Mouse (Mus musculus): ENCODE measurements around the gene Slc25a20. TPM values are rescaled to one million over a fixed set of nuclear protein-coding genes. Genes with fewer than 3 reads are reported as not detected.

The Slc25a20 gene
- polyA plus RNA-seq, 1 experiment from 2014 or later: 23.5 TPM

DNA sequence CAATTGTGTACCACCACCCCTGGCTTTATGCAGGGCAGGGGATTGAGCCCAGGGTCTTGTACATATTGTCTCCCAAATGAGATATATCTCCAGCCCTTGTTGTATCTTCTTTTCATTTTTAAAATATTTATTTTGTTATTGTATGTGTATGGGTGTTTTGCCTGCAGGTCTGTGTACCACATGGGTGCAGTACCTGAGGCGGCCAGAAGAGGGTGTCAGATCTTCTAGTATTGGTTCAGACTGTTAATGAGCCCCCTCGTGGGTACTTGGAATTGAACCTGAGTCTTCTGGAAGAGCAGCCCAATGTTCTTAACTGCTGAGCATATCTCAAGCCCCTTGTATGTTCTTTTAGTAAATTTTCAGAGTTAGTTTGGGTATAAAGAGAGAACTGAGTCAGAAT is 11.3 kb downstream of the Slc25a20 start:
- Histone ChIP-seq H3K36me3 (ENCODE audit: control insufficient read depth, insufficient read depth, low read length) (peaks cover 24% of the 10 kb centered on the region; the same call in 1 of the 2 replicates), H3K27me3 (replicated peaks; ENCODE audit: control insufficient read depth, insufficient read depth, low read length) (no peaks in the 10 kb centered on the region), H3K4me3 (ENCODE audit: low read depth, low read length) (no peak overlapping the region), H3K4me2 (ENCODE audit: low read length) (no peak overlapping the region), H3K27ac (ENCODE audit: low read depth, low read length) (no peak overlapping the region), H3K4me1 (ENCODE audit: control insufficient read depth, insufficient read depth, low read length) (no peaks in the 10 kb centered on the region), H3K9me3 (replicated peaks; ENCODE audit: control insufficient read depth, low read length) (0 out of 2 replicates have a peak, but pooled peaks cover 3% of the 10 kb centered on the region), H3K9ac (ENCODE audit: low read length) (no peak overlapping the region)
- no peak for ATAC-seq
- WGBS: 50% methylated on average over 2 of the region's 2 CpGs
- DNase-seq (ENCODE audit: low spot score): no peak

- Histone ChIP-seq H3K9ac (ENCODE audit: low read length) (no peak overlapping the region), H3K9me3 (replicated peaks; ENCODE audit: control insufficient read depth, low read length) (no peaks in the 10 kb centered on the region), H3K4me1 (ENCODE audit: control insufficient read depth, insufficient read depth, low read length) (no peaks in the 10 kb centered on the region), H3K36me3 (ENCODE audit: control insufficient read depth, insufficient read depth, low read length) (peaks cover 56% of the 10 kb centered on the region), H3K4me2 (ENCODE audit: low read length) (no peak overlapping the region), H3K27me3 (replicated peaks; ENCODE audit: control insufficient read depth, insufficient read depth, low read length) (no peaks in the 10 kb centered on the region), H3K27ac (ENCODE audit: low read depth, low read length) (no peak overlapping the region), H3K4me3 (ENCODE audit: low read depth, low read length) (no peak overlapping the region)
- ATAC-seq: no peak
- DNase-seq (ENCODE audit: low spot score): no peak
- WGBS: 94% methylated on average over 15 of the region's 15 CpGs
Observed at GRCm38 (mm10) chr9:108680026-108680425, 18.1 kb downstream of the Slc25a20 start.

GRCm38 (mm10) chr9:108686475-108686887 is 24.6 kb downstream of the Slc25a20 start:
- Histone ChIP-seq H3K4me1 (ENCODE audit: control insufficient read depth, insufficient read depth, low read length) (peaks cover under 1% of the 10 kb centered on the region; the same call in 1 of the 2 replicates), H3K9me3 (replicated peaks; ENCODE audit: control insufficient read depth, low read length) (no peaks in the 10 kb centered on the region), H3K4me2 (ENCODE audit: low read length) (no peak overlapping the region), H3K36me3 (ENCODE audit: control insufficient read depth, insufficient read depth, low read length) (peaks cover 31% of the 10 kb centered on the region), H3K9ac (ENCODE audit: low read length) (no peak overlapping the region), H3K27ac (ENCODE audit: low read depth, low read length) (no peak overlapping the region), H3K4me3 (ENCODE audit: low read depth, low read length) (no peak overlapping the region), H3K27me3 (replicated peaks; ENCODE audit: control insufficient read depth, insufficient read depth, low read length) (no peaks in the 10 kb centered on the region)
- DNase-seq (ENCODE audit: low spot score): peak; percentile 12
- ATAC-seq: no peak
- WGBS: 55% methylated on average over 4 of the region's 4 CpGs

DNA sequence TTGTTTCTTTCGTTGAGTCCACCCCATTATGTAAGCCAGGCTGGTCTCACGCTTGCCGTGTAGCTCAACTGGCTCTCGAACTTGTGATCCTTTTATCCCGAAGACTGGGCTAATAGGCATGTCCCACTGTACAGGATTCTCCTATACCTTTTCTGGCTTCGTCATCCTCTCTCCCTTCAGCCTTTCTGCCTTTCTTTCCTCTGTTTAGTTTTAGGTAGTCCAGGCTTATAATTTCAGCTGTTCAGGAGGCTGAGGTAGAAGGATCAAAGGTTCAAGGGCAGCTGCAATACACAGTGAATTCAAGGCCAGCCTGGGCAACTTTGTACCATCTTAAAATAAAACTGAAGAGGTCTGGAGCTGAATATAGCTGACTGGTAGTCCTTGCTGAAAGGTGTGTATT is 25.3 kb downstream of the Slc25a20 start:
- no peaks in the 10 kb centered on the region for H3K27me3 ChIP-seq (replicated peaks; ENCODE audit: control insufficient read depth, insufficient read depth, low read length)
- no peak overlapping the region for H3K4me3 ChIP-seq (ENCODE audit: low read depth, low read length)
- ATAC-seq: no peak
- no peak overlapping the region for H3K27ac ChIP-seq (ENCODE audit: low read depth, low read length)
- H3K36me3 ChIP-seq (ENCODE audit: control insufficient read depth, insufficient read depth, low read length): peaks cover 27% of the 10 kb centered on the region
- no peak for DNase-seq (ENCODE audit: low spot score)
- H3K4me2 ChIP-seq (ENCODE audit: low read length): no peak overlapping the region
- H3K9me3 ChIP-seq (replicated peaks; ENCODE audit: control insufficient read depth, low read length): no peaks in the 10 kb centered on the region
- no peak overlapping the region for H3K9ac ChIP-seq (ENCODE audit: low read length)
- peaks cover 3% of the 10 kb centered on the region; the same call in 1 of the 2 replicates for H3K4me1 ChIP-seq (ENCODE audit: control insufficient read depth, insufficient read depth, low read length)
- WGBS: 92% methylated on average over 6 of the region's 6 CpGs

GRCm38 (mm10) chr9:108687686-108688085 is 25.8 kb downstream of the Slc25a20 start:
- H3K4me3 ChIP-seq (ENCODE audit: low read depth, low read length): no peak overlapping the region
- H3K36me3 ChIP-seq (ENCODE audit: control insufficient read depth, insufficient read depth, low read length): peaks cover 22% of the 10 kb centered on the region
- no peak overlapping the region for H3K4me2 ChIP-seq (ENCODE audit: low read length)
- WGBS: 77% methylated on average over 2 of the region's 2 CpGs
- peaks cover 3% of the 10 kb centered on the region; the same call in 1 of the 2 replicates for H3K4me1 ChIP-seq (ENCODE audit: control insufficient read depth, insufficient read depth, low read length)
- H3K27ac ChIP-seq (ENCODE audit: low read depth, low read length): no peak overlapping the region
- ATAC-seq (no peak), DNase-seq (ENCODE audit: low spot score) (no peak)
- no peaks in the 10 kb centered on the region for H3K9me3 ChIP-seq (replicated peaks; ENCODE audit: control insufficient read depth, low read length)
- H3K9ac ChIP-seq (ENCODE audit: low read length): no peak overlapping the region
- H3K27me3 ChIP-seq (replicated peaks; ENCODE audit: control insufficient read depth, insufficient read depth, low read length): no peaks in the 10 kb centered on the region

- Histone ChIP-seq H3K9ac (ENCODE audit: low read length) (no peak overlapping the region), H3K27me3 (replicated peaks; ENCODE audit: control insufficient read depth, insufficient read depth, low read length) (no peaks in the 10 kb centered on the region), H3K27ac (ENCODE audit: low read depth, low read length) (no peak overlapping the region), H3K36me3 (ENCODE audit: control insufficient read depth, insufficient read depth, low read length) (peaks cover 16% of the 10 kb centered on the region), H3K4me3 (ENCODE audit: low read depth, low read length) (no peak overlapping the region), H3K9me3 (replicated peaks; ENCODE audit: control insufficient read depth, low read length) (no peaks in the 10 kb centered on the region), H3K4me1 (ENCODE audit: control insufficient read depth, insufficient read depth, low read length) (peaks cover 9% of the 10 kb centered on the region), H3K4me2 (ENCODE audit: low read length) (no peak overlapping the region)
- DNase-seq (ENCODE audit: low spot score) (no peak), ATAC-seq (no peak)
- 75% methylated on average over 9 of the region's 9 CpGs for WGBS
Observed at GRCm38 (mm10) chr9:108688451-108688850, 26.6 kb downstream of the Slc25a20 start.

DNA sequence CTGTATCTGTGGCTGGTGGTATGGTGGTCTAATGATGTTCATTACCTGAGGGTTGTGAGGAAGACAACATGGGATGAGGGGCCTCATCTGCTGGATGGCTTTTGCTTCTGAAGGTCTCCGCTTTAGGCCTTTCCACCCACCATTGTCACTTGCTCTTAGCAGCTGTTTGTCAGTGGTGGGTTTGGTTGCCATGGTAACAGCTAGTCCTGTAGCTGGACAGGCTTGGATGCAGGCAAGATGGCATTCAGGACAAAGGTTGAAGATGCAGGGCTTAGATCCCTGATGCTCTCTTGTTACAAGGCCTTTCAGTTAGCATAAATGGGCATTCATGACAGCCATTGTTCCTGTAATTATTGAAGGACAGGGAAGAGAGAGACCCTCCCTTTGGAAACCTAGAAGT is 27.2 kb downstream of the Slc25a20 start, which contains the start of gene Prkar2a:
TSS of gene Prkar2a (plus strand) at position 209 of the 400 bp plus-strand sequence.
- Histone ChIP-seq H3K36me3 (ENCODE audit: control insufficient read depth, insufficient read depth, low read length) (peaks cover 9% of the 10 kb centered on the region; the same call in 1 of the 2 replicates), H3K27me3 (replicated peaks; ENCODE audit: control insufficient read depth, insufficient read depth, low read length) (no peaks in the 10 kb centered on the region), H3K9ac (ENCODE audit: low read length) (no peak within 1 kb of the TSS), H3K9me3 (replicated peaks; ENCODE audit: control insufficient read depth, low read length) (no peaks in the 10 kb centered on the region), H3K4me2 (ENCODE audit: low read length) (no peak within 1 kb of the TSS), H3K4me1 (ENCODE audit: control insufficient read depth, insufficient read depth, low read length) (peaks cover 16% of the 10 kb centered on the region), H3K27ac (ENCODE audit: low read depth, low read length) (peak within 1 kb of the TSS; percentile 55; the same call in 1 of the 2 replicates), H3K4me3 (ENCODE audit: low read depth, low read length) (no peak within 1 kb of the TSS)
- ATAC-seq: no peak
- DNase-seq (ENCODE audit: low spot score): peak; percentile 73
- 0% methylated on average over 1 of the region's 1 CpGs for WGBS

DNA sequence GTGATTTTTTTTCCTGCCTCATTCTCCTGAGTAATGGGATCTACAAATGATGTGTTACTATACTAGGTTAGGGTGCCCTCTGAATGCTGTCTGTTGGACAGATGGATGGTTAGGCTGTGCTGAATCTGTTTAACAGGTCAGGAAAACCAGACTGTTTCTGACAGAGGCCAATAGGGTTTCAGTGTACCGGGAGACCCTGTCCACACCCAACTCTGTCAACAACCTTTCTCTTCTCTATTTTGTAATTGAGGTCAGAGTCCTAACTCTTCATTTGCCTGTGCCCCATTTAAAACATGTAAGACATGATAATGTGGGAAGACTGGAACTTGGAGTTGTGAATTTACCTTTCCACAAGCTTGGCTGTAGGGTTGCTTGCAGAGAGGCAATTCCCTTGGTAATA is 28.1 kb downstream of the Slc25a20 start:
- H3K4me1 ChIP-seq (ENCODE audit: control insufficient read depth, insufficient read depth, low read length): peaks cover 18% of the 10 kb centered on the region
- 92% methylated on average over 1 of the region's 1 CpGs for WGBS

DNA sequence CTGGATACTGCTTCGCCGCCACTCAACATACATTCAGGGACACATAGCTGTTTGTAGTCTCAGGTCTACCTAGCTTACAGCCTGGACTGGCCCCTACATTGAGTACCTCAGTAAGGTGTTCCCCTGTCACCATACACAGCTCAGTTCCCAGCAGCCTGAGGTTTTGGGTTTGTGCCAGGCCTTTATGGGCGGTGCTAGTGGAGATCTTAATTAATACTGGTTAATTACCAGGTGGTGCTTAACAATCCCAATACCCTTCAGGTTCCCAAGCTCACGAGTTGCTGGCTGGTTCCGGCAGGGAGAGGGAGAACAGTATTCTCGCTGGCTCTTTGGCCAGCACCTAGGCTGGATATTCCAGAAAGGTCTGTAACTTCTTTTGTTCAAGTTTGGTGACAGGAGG is 29.0 kb downstream of the Slc25a20 start:
- H3K4me3 ChIP-seq (ENCODE audit: low read depth, low read length): no peak overlapping the region
- H3K27ac ChIP-seq (ENCODE audit: low read depth, low read length): no peak overlapping the region
- DNase-seq (ENCODE audit: low spot score) (no peak), ATAC-seq (no peak)
- WGBS: 65% methylated on average over 6 of the region's 6 CpGs
- H3K36me3 ChIP-seq (ENCODE audit: control insufficient read depth, insufficient read depth, low read length): no peaks in the 10 kb centered on the region
- H3K4me2 ChIP-seq (ENCODE audit: low read length): no peak overlapping the region
- H3K27me3 ChIP-seq (replicated peaks; ENCODE audit: control insufficient read depth, insufficient read depth, low read length): no peaks in the 10 kb centered on the region
- no peak overlapping the region for H3K9ac ChIP-seq (ENCODE audit: low read length)
- no peaks in the 10 kb centered on the region for H3K9me3 ChIP-seq (replicated peaks; ENCODE audit: control insufficient read depth, low read length)
- H3K4me1 ChIP-seq (ENCODE audit: control insufficient read depth, insufficient read depth, low read length): peaks cover 18% of the 10 kb centered on the region

More for the DNA sequence above, 28.1 kb downstream of the Slc25a20 start:
- H3K9ac ChIP-seq (ENCODE audit: low read length): no peak overlapping the region
- no peak for DNase-seq (ENCODE audit: low spot score)
- 0 out of 2 replicates have a peak, but pooled peaks cover 1% of the 10 kb centered on the region for H3K36me3 ChIP-seq (ENCODE audit: control insufficient read depth, insufficient read depth, low read length)
- no peaks in the 10 kb centered on the region for H3K27me3 ChIP-seq (replicated peaks; ENCODE audit: control insufficient read depth, insufficient read depth, low read length)
- H3K9me3 ChIP-seq (replicated peaks; ENCODE audit: control insufficient read depth, low read length): no peaks in the 10 kb centered on the region
- H3K4me2 ChIP-seq (ENCODE audit: low read length): no peak overlapping the region
- H3K27ac ChIP-seq (ENCODE audit: low read depth, low read length): no peak overlapping the region
- H3K4me3 ChIP-seq (ENCODE audit: low read depth, low read length): no peak overlapping the region
- no peak for ATAC-seq
